Mouse (Mus musculus): Measurements from ENCODE around the gene Ubl7.
A peak's percentile ranks its signal among the peaks of the same experiment; 100 is the strongest.

Ubl7 gene

GRCm38 (mm10) chr9:57967237-57967960, 56.6 kb downstream of the Ubl7 start:
- no peak for DNase-seq (ENCODE audit: low read depth, low spot score)

- no peak for DNase-seq (ENCODE audit: low read depth, low spot score)
Observed at GRCm38 (mm10) chr9:57968166-57968771, 57.5 kb downstream of the Ubl7 start.

- DNase-seq (ENCODE audit: low read depth, low spot score), result no peak
Observed at GRCm38 (mm10) chr9:57968783-57969542, 58.2 kb downstream of the Ubl7 start.

- DNase-seq (ENCODE audit: low read depth, low spot score), result no peak
Observed at GRCm38 (mm10) chr9:57969736-57970495, 59.1 kb downstream of the Ubl7 start.

- no peak for DNase-seq (ENCODE audit: low read depth, low spot score)
Observed at GRCm38 (mm10) chr9:57971413-57971812, 60.6 kb downstream of the Ubl7 start.

- no peak for DNase-seq (ENCODE audit: low read depth, low spot score)
Observed at GRCm38 (mm10) chr9:57972141-57972591, 61.4 kb downstream of the Ubl7 start.

- DNase-seq (ENCODE audit: low read depth, low spot score), result peak; percentile 70
Observed at GRCm38 (mm10) chr9:57972776-57973439, 62.1 kb downstream of the Ubl7 start.

GRCm38 (mm10) chr9:57973440-57974066, 62.8 kb downstream of the Ubl7 start:
- DNase-seq (ENCODE audit: low read depth, low spot score), result no peak

- DNase-seq (ENCODE audit: low read depth, low spot score), result no peak
Observed at GRCm38 (mm10) chr9:57974221-57974620, 63.4 kb downstream of the Ubl7 start.

- DNase-seq (ENCODE audit: low read depth, low spot score), result no peak
Observed at GRCm38 (mm10) chr9:57975200-57975821, 64.5 kb downstream of the Ubl7 start.

GRCm38 (mm10) chr9:57978025-57978424, 67.2 kb downstream of the Ubl7 start:
- no peak for DNase-seq (ENCODE audit: low read depth, low spot score)

GRCm38 (mm10) chr9:57978858-57979257, 68.1 kb downstream of the Ubl7 start:
- no peak for DNase-seq (ENCODE audit: low read depth, low spot score)

Measured in forelimb bud, embryonic 11.5 days (tissue).